Mouse (Mus musculus) left cerebral cortex, adult 9 months (tissue): ENCODE measurements around the gene Gm20830.
"Not testable (repeated sequence)": the region's sequence is repeated elsewhere in the genome, so short reads cannot be mapped to it uniquely, and the experiment has no call there.

ENCODE experiments used
- DNase-seq, 2 experiments: peaks; one replicate each; pipeline ENCODE4 v3.0.0; 2022; ENCODE audit warnings: low spot score in 2 of 2

Gene Gm20830

DNA sequence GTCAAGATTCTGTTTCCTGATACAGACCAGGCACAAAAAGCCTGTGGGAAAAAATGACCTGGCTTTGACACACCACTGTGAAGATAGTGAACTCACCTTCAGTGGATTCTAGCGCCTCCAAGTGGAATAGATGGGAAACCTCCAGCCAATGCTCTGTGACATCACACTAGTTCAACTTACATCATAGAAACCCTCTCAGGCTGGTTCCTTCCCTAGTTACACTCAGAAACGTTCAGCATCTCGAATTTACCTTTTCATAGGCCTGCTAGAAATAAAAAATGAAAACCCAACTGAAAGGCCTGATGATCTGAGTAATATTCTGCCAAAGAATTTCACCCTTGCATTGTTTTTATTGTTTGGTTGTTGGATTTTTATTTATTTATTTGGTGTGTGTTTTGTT is at the start of gene Gm20830:
Gm20830 (minus strand) TSS at position 101 of the 400 bp plus-strand sequence.
- not testable (repeated sequence) for DNase-seq
